Mouse (Mus musculus) liver, embryonic 14.5 days (tissue): ENCODE results near the gene Tnfaip8l1. TPM values are rescaled to one million over a fixed set of nuclear protein-coding genes. Genes with fewer than 3 reads are reported as not detected.

Experiments used
- ATAC-seq: fragments of 200-750 bp; cut with Nextera tagmentation; 2 replicates; pipeline ENCODE4 v1.8.0; 2017; ENCODE audit warnings: moderate number of reproducible peaks, mild to moderate bottlenecking, moderate library complexity; ENCODE audit not compliant: insufficient read depth
- DNase-seq, 3 experiments: peaks; one replicate each; pipeline ENCODE4 v3.0.0-alpha.2; 2012 to 2013; ENCODE audit warnings: low read depth in 3 of 3, low spot score in 3 of 3
- H3K27ac ChIP-seq: fragments of 300-500 bp; sonication (generic); 2 replicates; pipeline ENCODE4 v1.5.1; 2014; ENCODE audit warnings: moderate library complexity, mild to moderate bottlenecking, control low read depth, inconsistent platforms
- H3K27me3 ChIP-seq: fragments of 300-500 bp; sonication (generic); 2 replicates; pipeline ENCODE4 v1.6.1; 2014; ENCODE audit warnings: mild to moderate bottlenecking, low read length, moderate library complexity; ENCODE audit not compliant: control insufficient read depth, insufficient read depth
- H3K36me3 ChIP-seq: fragments of 300-500 bp; sonication (generic); replicated peaks from 2 replicates; pipeline ENCODE4 v1.6.1; 2014; ENCODE audit warnings: low read depth; ENCODE audit not compliant: control insufficient read depth, insufficient read depth
- H3K4me1 ChIP-seq, 2 experiments: fragments of 200-500 bp in 1 of 2; fragments of 300-500 bp in 1 of 2; sonication (generic) in 1 of 2; replicated peaks; 2 replicates each; pipeline ENCODE4 v1.6.1; 2012 to 2014; ENCODE audit warnings: antibody characterized with exemption in 1 of 2, inconsistent platforms in 1 of 2, low read length in 1 of 2; ENCODE audit not compliant: control insufficient read depth in 2 of 2, insufficient read depth in 2 of 2
- H3K4me2 ChIP-seq: fragments of 300-500 bp; sonication (generic); 2 replicates; pipeline ENCODE4 v1.6.1; 2014; ENCODE audit warnings: low read depth, mild to moderate bottlenecking, control low read depth, moderate library complexity
- H3K4me3 ChIP-seq, 2 experiments: fragments of 200-500 bp in 1 of 2; fragments of 300-500 bp in 1 of 2; sonication (generic) in 1 of 2; 2 replicates each; pipeline ENCODE4 v1.5.1; 2012 to 2014; ENCODE audit warnings: low read depth in 2 of 2, low read length in 2 of 2, mild to moderate bottlenecking in 2 of 2, control low read depth in 1 of 2, inconsistent platforms in 1 of 2, moderate library complexity in 1 of 2; ENCODE audit not compliant: insufficient read depth in 1 of 2
- H3K9ac ChIP-seq: fragments of 300-500 bp; sonication (generic); replicated peaks from 2 replicates; pipeline ENCODE4 v1.6.1; 2014; ENCODE audit warnings: mild to moderate bottlenecking, control low read depth, moderate library complexity
- H3K9me3 ChIP-seq: fragments of 300-500 bp; sonication (generic); 2 replicates; pipeline ENCODE4 v1.6.1; 2016; ENCODE audit warnings: low read length, mixed read lengths; ENCODE audit not compliant: control insufficient read depth
- CTCF ChIP-seq: IDR thresholded peaks from 2 replicates; pipeline ENCODE4 v1.5.1; 2016; ENCODE audit warnings: antibody characterized with exemption, low read depth, control low read depth
- EP300 ChIP-seq: IDR thresholded peaks from 2 replicates; pipeline ENCODE4 v1.6.1; 2016; ENCODE audit warnings: antibody characterized with exemption, low read depth
- WGBS: fragments of 180-500 bp; shearing (Covaris S2); extraction: QIAGEN DNeasy Blood & Tissue Kit; methylation state at CpG from one replicate; pipeline ENCODE4 v1.1.7; 2014; ENCODE audit not compliant: insufficient replicate concordance; 5-methylcytosine and 5-hydroxymethylcytosine counted together
- polyA plus RNA-seq, 2 experiments: library from polyadenylated mRNA; depleted of rRNA in 1 of 2; stranded (reverse) in 1 of 2; unstranded in 1 of 2; fragments of >200 nt; fragmentation: Nextera tagmentation in 1 of 2; extraction: Ambion mirVana in 1 of 2; gene quantifications; 2 replicates each; pipeline versions ENCODE4 v1.2.1 to v1.2.3; 2012 to 2014

Gene Tnfaip8l1
- polyA plus RNA-seq, 2 experiments = 1.5 to 2.7 TPM

DNA sequence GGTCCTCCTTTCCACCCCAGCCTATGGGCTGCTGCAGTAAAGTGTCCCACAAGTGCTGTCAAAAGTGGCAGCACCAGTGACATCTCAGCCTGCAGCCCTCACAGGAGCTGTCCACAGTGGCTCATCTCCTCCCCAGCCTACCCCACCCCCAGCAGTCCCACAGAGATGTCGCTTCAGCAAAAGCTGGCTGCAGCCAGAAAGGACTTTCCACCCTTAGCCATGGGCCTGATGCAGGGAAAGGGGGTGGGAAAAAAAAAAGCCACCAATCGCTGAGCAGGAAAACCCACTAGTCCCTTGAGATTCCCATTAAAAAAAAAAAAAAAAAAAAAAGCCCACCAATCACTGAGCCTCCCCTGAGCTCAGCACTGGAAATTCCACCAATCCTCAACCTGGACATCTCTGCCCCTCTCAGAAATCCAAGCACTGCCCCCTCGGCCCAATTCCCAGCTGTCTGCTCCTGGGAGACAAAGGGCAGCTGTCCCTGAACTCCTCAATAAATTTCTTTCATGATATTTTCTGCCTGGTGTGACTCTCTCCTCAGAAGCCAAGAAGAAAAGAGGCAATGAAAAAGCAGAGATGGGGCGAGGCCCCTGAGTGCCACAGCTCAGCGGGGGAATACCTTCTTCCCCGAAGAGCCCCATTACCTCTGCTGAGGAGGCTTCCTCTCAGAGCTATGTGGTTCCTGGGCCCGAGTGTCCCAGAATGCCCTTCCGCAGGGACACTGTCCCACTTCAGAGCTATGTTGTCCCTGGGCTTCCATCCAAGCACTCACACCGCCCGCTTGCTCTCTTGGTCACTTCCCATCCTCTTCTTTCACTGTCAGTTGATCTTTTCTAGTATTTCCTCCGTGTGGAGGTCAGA, 23.2 kb downstream of the Tnfaip8l1 start:
- Histone ChIP-seq H3K27me3 (no peaks in the 10 kb centered on the region), H3K4me1 (peaks cover 0 to 10% of the 10 kb centered on the region in 2 experiments; a peak in 3 of 4 replicates), H3K9ac (no peak overlapping the region), H3K4me3 (no peak overlapping the region), H3K36me3 (peaks cover 3% of the 10 kb centered on the region), H3K9me3 (no peaks in the 10 kb centered on the region), H3K4me2 (no peak overlapping the region), H3K27ac (no peak overlapping the region)
- ATAC-seq = no peak
- WGBS = 59% methylated on average over 11 of the region's 11 CpGs
- TF ChIP-seq CTCF (no peak), EP300 (no peak)
- no peak for DNase-seq

DNA sequence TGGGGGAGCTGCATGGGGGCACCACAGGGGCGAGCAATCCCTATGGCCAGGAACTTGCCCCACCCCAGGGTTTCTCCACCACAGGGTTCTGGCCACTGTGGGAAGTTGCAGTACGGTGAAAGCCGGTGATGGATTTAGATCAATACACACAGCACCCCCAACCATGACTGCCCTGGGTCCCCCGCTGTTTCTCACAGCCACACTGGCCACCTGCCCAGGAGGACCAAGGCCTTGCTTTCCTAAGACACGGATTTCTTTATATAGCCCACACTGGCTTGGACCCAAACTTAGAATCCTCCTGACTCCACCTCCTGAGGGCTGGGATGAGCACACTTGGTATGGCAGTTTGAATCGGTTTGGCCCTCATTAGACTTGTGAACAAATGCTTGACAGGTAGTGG, 29.0 kb downstream of the Tnfaip8l1 start:
- 75% methylated on average over 6 of the region's 6 CpGs for WGBS

DNA sequence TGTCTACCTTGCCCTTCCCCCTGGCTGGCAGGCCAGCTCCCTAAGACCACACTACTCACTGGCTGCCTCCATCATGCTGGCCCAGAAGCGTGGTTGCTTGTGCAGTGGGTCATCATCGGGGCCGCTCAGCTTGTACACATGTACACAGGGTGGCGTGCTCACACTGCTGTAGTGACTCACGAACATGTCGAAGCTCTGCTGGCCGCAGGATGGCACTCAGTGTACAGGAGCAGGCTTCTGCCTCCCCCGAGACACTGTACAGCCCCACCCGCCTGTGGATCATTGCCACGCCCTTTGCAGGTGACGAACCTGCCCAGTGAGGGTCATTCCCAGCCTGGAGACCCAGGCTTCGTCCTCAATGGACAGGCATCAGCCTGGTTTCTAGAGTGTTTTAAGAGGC, 32.1 kb downstream of the Tnfaip8l1 start:
- 75% methylated on average over 12 of the region's 12 CpGs for WGBS
- DNase-seq = no peak
- Histone ChIP-seq H3K27ac (no peak overlapping the region), H3K36me3 (no peaks in the 10 kb centered on the region; the same call in 1 of the 2 replicates), H3K4me2 (no peak overlapping the region), H3K27me3 (no peaks in the 10 kb centered on the region), H3K9me3 (no peaks in the 10 kb centered on the region), H3K9ac (no peak overlapping the region), H3K4me1 (no peaks in the 10 kb centered on the region), H3K4me3 (no peak overlapping the region)
- TF ChIP-seq EP300 (no peak), CTCF (no peak)
- ATAC-seq = no peak

More for the DNA sequence above, 29.0 kb downstream of the Tnfaip8l1 start:
- TF ChIP-seq EP300 (no peak), CTCF (no peak)
- no peak overlapping the region for H3K4me3 ChIP-seq
- H3K27me3 ChIP-seq = no peaks in the 10 kb centered on the region
- no peaks in the 10 kb centered on the region for H3K4me1 ChIP-seq
- H3K9me3 ChIP-seq = no peaks in the 10 kb centered on the region
- no peak overlapping the region for H3K9ac ChIP-seq
- H3K36me3 ChIP-seq = no peaks in the 10 kb centered on the region; the same call in 1 of the 2 replicates
- DNase-seq = no peak
- no peak overlapping the region for H3K4me2 ChIP-seq
- ATAC-seq = no peak
- no peak overlapping the region for H3K27ac ChIP-seq

DNA sequence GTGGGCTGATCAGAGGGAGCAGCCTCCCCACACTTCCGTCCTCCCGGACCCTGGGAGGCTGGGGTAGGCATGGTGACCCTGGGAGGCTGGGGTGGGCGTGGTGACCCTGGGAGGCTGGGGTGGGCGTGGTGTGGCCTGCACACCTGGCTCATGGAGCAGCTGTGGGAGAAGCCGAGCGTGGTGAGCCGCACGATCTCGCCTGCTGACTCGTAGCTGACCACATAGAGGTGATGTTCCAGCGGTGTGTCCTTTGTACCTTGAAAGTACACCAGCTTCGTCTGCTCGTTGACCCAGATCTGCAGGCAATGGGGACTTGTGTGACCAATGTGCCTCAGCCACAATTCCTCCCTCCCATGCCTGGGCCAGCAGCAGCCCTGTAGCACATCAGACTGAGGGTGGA, 32.5 kb downstream of the Tnfaip8l1 start:
- Histone ChIP-seq H3K4me1 (no peaks in the 10 kb centered on the region), H3K9me3 (no peaks in the 10 kb centered on the region), H3K4me2 (no peak overlapping the region), H3K36me3 (no peaks in the 10 kb centered on the region; the same call in 1 of the 2 replicates), H3K4me3 (no peak overlapping the region), H3K27me3 (no peaks in the 10 kb centered on the region), H3K27ac (no peak overlapping the region), H3K9ac (no peak overlapping the region)
- WGBS = 72% methylated on average over 13 of the region's 13 CpGs
- TF ChIP-seq CTCF (no peak), EP300 (no peak)
- ATAC-seq (peak; percentile 19; the same call in 1 of the 2 replicates), DNase-seq (no peak)

DNA sequence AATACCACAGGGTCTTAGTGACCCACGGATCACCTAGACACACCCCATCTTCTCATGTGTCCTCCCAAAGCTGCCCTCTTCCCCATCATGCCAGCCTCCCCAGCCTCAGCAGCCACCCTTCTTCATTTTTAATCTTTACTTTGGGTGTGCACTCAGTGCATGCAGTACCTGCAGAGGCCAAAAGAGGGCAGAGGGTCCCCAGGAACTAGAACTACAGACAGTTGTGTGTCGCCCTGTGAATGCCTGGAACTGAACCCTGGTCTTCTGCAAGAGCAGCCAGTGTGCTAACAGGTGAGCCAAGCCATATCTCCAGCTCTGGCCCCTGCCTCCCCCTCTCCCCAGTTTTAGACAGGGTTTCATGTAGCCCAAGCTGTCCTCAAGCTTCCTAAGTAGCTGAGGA, 34.6 kb downstream of the Tnfaip8l1 start:
- Histone ChIP-seq H3K4me1 (no peaks in the 10 kb centered on the region), H3K4me3 (no peak overlapping the region), H3K9me3 (no peaks in the 10 kb centered on the region), H3K36me3 (no peaks in the 10 kb centered on the region; the same call in 1 of the 2 replicates), H3K27me3 (no peaks in the 10 kb centered on the region), H3K9ac (no peak overlapping the region), H3K27ac (no peak overlapping the region), H3K4me2 (no peak overlapping the region)
- DNase-seq (no peak), ATAC-seq (no peak)
- 71% methylated on average over 2 of the region's 2 CpGs for WGBS
- TF ChIP-seq EP300 (no peak), CTCF (peak; percentile 81)
